Mouse (Mus musculus) lung, adult 2 months (tissue): ENCODE results near the gene Gm2056.
"Not testable (repeated sequence)": the region's sequence is repeated elsewhere in the genome, so short reads cannot be mapped to it uniquely, and the experiment has no call there.

Experiments
- CTCF ChIP-seq: fragments of 200-500 bp; IDR thresholded peaks from 2 replicates; pipeline ENCODE4 v1.5.1; 2011; ENCODE audit warnings: mild to moderate bottlenecking, low read length, control low read depth; ENCODE audit not compliant: insufficient read depth
- POLR2A ChIP-seq: fragments of 200-500 bp; IDR thresholded peaks from 2 replicates; pipeline ENCODE4 v1.6.1; 2011; ENCODE audit warnings: low read depth, mild to moderate bottlenecking, control low read depth, low read length, borderline replicate concordance; ENCODE audit errors: extremely low read depth

- TF ChIP-seq CTCF, POLR2A: not testable (repeated sequence)
These were observed 12.3 kb downstream of the Gm2056 start for GRCm38 (mm10) chr12:88039062-88039461.
